Mouse (Mus musculus) small intestine, adult 2 months (tissue): Measurements from ENCODE around the gene Casp7. TPM values are rescaled to one million over a fixed set of nuclear protein-coding genes. Genes with fewer than 3 reads are reported as not detected.

Experiments used
- H3K27ac ChIP-seq: fragments of 200-500 bp; 2 replicates; pipeline ENCODE4 v1.5.1; 2012; ENCODE audit warnings: low read depth, low read length, control low read depth, inconsistent platforms; ENCODE audit not compliant: insufficient read depth
- H3K27me3 ChIP-seq: fragments of 200-500 bp; 2 replicates; pipeline ENCODE4 v1.6.1; 2012; ENCODE audit warnings: mild to moderate bottlenecking, moderate library complexity, low read length, inconsistent platforms; ENCODE audit not compliant: control insufficient read depth, insufficient read depth
- H3K36me3 ChIP-seq: fragments of 200-500 bp; 2 replicates; pipeline ENCODE4 v1.6.1; 2012; ENCODE audit warnings: mild to moderate bottlenecking, low read length, control low read depth, inconsistent platforms; ENCODE audit not compliant: control insufficient read depth, insufficient read depth
- H3K4me1 ChIP-seq: fragments of 200-500 bp; 2 replicates; pipeline ENCODE4 v1.6.1; 2012; ENCODE audit warnings: low read length, inconsistent platforms, mixed read lengths; ENCODE audit not compliant: control insufficient read depth, insufficient read depth, insufficient read length
- H3K4me3 ChIP-seq: fragments of 200-500 bp; 2 replicates; pipeline ENCODE4 v1.5.1; 2012; ENCODE audit warnings: low read depth, mild to moderate bottlenecking, control low read depth, inconsistent platforms, low read length, moderate library complexity
- CTCF ChIP-seq: fragments of 200-500 bp; IDR thresholded peaks from 2 replicates; pipeline ENCODE4 v1.5.1; 2012; ENCODE audit warnings: low read depth, mild to moderate bottlenecking, control low read depth, inconsistent platforms, low read length, moderate library complexity, mixed read lengths; ENCODE audit not compliant: insufficient replicate concordance, insufficient read length; ENCODE audit errors: extremely low read depth
- POLR2A ChIP-seq: fragments of 200-500 bp; IDR thresholded peaks from 2 replicates; pipeline ENCODE4 v1.6.1; 2012; ENCODE audit warnings: low read depth, mild to moderate bottlenecking, control low read depth, inconsistent platforms, low read length, moderate library complexity
- WGBS: fragments of 180-500 bp; shearing (Covaris S2); methylation state at CpG from one replicate; pipeline ENCODE4 v1.1.7; 2018; 5-methylcytosine and 5-hydroxymethylcytosine counted together
- polyA plus RNA-seq: library from polyadenylated mRNA; depleted of rRNA; stranded (reverse); fragments of >200 nt; gene quantifications from 2 replicates; pipeline ENCODE4 v1.2.3, GENCODE M21; 2012

The Casp7 gene
- polyA plus RNA-seq, 1 experiment: 112 TPM

- Histone ChIP-seq H3K4me3 (no peak overlapping the region), H3K4me1 (no peaks in the 10 kb centered on the region), H3K27me3 (no peaks in the 10 kb centered on the region), H3K27ac (no peak overlapping the region), H3K36me3 (peaks cover 4% of the 10 kb centered on the region; the same call in 1 of the 2 replicates)
- TF ChIP-seq POLR2A: no peak
- no peak for TF ChIP-seq CTCF
- 63% methylated on average over 15 of the region's 15 CpGs for WGBS
These were observed 33.0 kb upstream of the Casp7 start for GRCm38 (mm10) chr19:56363721-56364460.

DNA sequence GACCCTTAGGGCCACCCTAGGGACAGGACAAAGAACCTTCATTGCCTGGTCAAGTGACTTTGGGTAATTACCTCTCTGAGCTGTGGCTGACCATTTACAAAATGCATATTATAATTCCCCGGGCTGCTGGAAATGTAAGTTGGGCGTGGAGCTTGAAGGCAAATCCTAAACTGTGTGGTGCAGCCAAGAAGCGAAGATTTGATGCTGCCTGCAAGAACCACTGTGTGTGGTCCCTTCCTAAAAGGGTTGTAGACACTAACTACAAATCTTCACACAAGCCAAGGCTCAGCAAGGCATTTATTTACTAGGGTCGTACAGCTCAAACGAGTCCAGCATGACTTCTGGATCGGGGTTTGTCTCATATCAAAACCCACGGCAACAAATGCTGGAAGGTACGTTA lies 32.4 kb upstream of the Casp7 start:
- Histone ChIP-seq H3K36me3 (peaks cover 4% of the 10 kb centered on the region; the same call in 1 of the 2 replicates), H3K4me1 (no peaks in the 10 kb centered on the region), H3K27ac (no peak overlapping the region), H3K27me3 (no peaks in the 10 kb centered on the region), H3K4me3 (no peak overlapping the region)
- TF ChIP-seq POLR2A: no peak
- no peak for TF ChIP-seq CTCF
- WGBS: 80% methylated on average over 8 of the region's 8 CpGs

GRCm38 (mm10) chr19:56366168-56366567 lies 30.8 kb upstream of the Casp7 start:
- Histone ChIP-seq H3K4me1 (peaks cover 7% of the 10 kb centered on the region; the same call in 1 of the 2 replicates), H3K27me3 (no peaks in the 10 kb centered on the region), H3K27ac (no peak overlapping the region), H3K4me3 (no peak overlapping the region), H3K36me3 (peaks cover 4% of the 10 kb centered on the region; the same call in 1 of the 2 replicates)
- WGBS: 89% methylated on average over 11 of the region's 11 CpGs
- no peak for TF ChIP-seq POLR2A
- no peak for TF ChIP-seq CTCF

- H3K4me1 ChIP-seq: peaks cover 7% of the 10 kb centered on the region; the same call in 1 of the 2 replicates
- WGBS: 86% methylated on average over 9 of the region's 9 CpGs
- no peaks in the 10 kb centered on the region for H3K27me3 ChIP-seq
- TF ChIP-seq POLR2A: no peak
- TF ChIP-seq CTCF: no peak
- no peak overlapping the region for H3K4me3 ChIP-seq
- no peak overlapping the region for H3K27ac ChIP-seq
- H3K36me3 ChIP-seq: peaks cover 4% of the 10 kb centered on the region; the same call in 1 of the 2 replicates
These were observed 30.3 kb upstream of the Casp7 start for GRCm38 (mm10) chr19:56366625-56367024.

GRCm38 (mm10) chr19:56367778-56368177 lies 29.2 kb upstream of the Casp7 start:
- Histone ChIP-seq H3K27ac (no peak overlapping the region), H3K36me3 (peaks cover 4% of the 10 kb centered on the region; the same call in 1 of the 2 replicates), H3K4me3 (no peak overlapping the region), H3K4me1 (peaks cover 7% of the 10 kb centered on the region; the same call in 1 of the 2 replicates), H3K27me3 (no peaks in the 10 kb centered on the region)
- 78% methylated on average over 7 of the region's 7 CpGs for WGBS
- TF ChIP-seq CTCF (no peak), POLR2A (no peak)

DNA sequence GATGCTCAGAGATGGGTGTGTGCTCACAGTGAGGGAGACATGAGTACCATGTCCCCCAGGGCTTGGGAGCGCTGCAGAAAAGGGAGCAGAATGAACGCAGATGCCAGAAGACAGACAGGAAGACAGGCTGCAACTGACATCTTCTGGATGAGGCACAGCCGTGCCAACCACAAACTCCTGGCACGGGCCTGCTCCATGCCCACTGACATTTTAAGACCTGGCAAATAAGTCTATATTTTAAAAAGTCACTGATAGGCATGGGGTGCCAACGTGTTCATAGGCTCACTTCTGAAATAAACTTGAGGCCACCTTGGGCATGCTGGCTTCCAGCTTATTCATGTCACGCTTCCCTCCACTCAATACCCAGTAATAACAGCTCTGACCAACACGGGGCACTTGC lies 28.0 kb upstream of the Casp7 start:
- peaks cover 4% of the 10 kb centered on the region; the same call in 1 of the 2 replicates for H3K36me3 ChIP-seq
- no peak overlapping the region for H3K27ac ChIP-seq
- H3K4me3 ChIP-seq: no peak overlapping the region
- H3K27me3 ChIP-seq: no peaks in the 10 kb centered on the region
- TF ChIP-seq POLR2A: no peak
- no peak for TF ChIP-seq CTCF
- WGBS: 81% methylated on average over 7 of the region's 7 CpGs
- peaks cover 7% of the 10 kb centered on the region; the same call in 1 of the 2 replicates for H3K4me1 ChIP-seq

- WGBS: 42% methylated on average over 6 of the region's 6 CpGs
- Histone ChIP-seq H3K36me3 (no peaks in the 10 kb centered on the region), H3K4me1 (peaks cover 7% of the 10 kb centered on the region; the same call in 1 of the 2 replicates), H3K27me3 (no peaks in the 10 kb centered on the region), H3K4me3 (no peak overlapping the region), H3K27ac (no peak overlapping the region)
- TF ChIP-seq CTCF (no peak), POLR2A (no peak)
These were observed 26.4 kb upstream of the Casp7 start for GRCm38 (mm10) chr19:56370389-56371150.
